Mouse (Mus musculus) spleen, adult 2 months (tissue): Measurements from ENCODE around the gene Tvp23b.

Experiments
- CTCF ChIP-seq: fragments of 200-500 bp; IDR thresholded peaks from 2 replicates; pipeline ENCODE4 v1.5.1; 2011; ENCODE audit warnings: mild to moderate bottlenecking, inconsistent platforms; ENCODE audit not compliant: insufficient read depth, insufficient read length, insufficient replicate concordance; ENCODE audit errors: extremely low read depth
- POLR2A ChIP-seq: fragments of 200-500 bp; IDR thresholded peaks from 2 replicates; pipeline ENCODE4 v1.6.1; 2011; ENCODE audit warnings: low read depth, low read length, inconsistent platforms

DNA sequence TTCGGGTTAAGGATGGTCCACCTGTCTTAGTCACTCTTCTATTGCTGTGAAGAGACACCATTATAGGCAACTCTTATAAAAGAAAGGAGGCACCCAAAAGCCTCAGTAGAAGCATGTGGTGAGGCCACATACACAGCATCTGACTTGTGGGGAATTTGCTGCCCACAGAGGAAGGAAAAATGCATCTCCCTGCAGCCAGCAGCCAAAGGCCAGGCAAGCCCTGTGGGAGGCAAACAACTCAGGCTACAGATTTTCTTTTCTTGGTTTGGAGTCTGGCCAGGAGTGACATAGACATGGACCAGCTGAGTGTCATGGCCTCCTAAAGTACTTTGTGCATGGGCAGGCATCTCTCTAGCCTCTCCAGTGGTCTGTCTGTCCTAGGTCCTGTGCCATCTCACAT, 70.3 kb downstream of the Tvp23b start:
- TF ChIP-seq CTCF (no peak), POLR2A (no peak)
